Mouse (Mus musculus): ENCODE results near the gene Rora. TPM values are rescaled to one million over a fixed set of nuclear protein-coding genes. Genes with fewer than 3 reads are reported as not detected.

Rora gene
- polyA plus RNA-seq, 1 experiment from 2014 or later, result 12.5 TPM

DNA sequence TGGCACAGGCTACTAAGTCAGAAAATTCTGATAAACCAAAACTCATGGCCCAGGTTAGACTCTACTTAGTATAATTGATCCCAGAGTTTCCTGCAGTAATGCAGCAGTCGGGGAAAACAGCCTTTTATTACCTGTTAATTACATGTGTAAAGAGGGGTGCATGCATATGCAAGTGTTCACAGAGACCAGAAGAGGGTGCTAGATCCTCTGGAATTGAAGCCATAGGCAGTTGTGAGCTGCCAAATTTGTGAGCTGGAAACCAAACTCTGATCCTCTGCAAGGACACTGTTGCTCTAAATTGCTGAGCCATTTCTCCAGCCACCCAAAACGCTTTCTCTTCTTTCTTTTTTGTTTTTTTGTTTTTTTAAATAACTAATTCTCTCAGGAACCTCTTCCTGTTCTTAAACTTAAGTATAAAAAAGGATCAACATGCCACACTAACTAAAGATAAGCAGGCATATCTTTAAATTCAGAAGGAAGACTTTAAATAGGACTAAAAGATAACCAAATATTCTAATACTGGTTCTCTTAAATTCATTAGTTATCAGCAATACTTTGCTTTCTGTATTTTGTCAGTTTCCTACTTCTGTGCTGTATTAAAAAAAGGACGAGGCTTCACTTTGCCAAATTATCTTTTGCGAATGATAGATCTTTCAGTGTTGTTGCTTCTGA is 723.5 kb downstream of the Rora start:
- peaks cover 24% of the 10 kb centered on the region for H3K36me3 ChIP-seq
- no peak overlapping the region for H3K4me3 ChIP-seq
- no peaks in the 10 kb centered on the region for H3K9me3 ChIP-seq
- H3K9ac ChIP-seq, result no peak overlapping the region
- no peak overlapping the region for H3K4me2 ChIP-seq (replicated peaks)
- ATAC-seq (ENCODE audit: insufficient number of reproducible peaks, insufficient read depth, low FRiP score, low TSS enrichment), result no peak
- no peaks in the 10 kb centered on the region for H3K27me3 ChIP-seq
- no peaks in the 10 kb centered on the region for H3K4me1 ChIP-seq
- no peak overlapping the region for H3K27ac ChIP-seq
- 81% methylated on average over 4 of the region's 4 CpGs for WGBS

DNA sequence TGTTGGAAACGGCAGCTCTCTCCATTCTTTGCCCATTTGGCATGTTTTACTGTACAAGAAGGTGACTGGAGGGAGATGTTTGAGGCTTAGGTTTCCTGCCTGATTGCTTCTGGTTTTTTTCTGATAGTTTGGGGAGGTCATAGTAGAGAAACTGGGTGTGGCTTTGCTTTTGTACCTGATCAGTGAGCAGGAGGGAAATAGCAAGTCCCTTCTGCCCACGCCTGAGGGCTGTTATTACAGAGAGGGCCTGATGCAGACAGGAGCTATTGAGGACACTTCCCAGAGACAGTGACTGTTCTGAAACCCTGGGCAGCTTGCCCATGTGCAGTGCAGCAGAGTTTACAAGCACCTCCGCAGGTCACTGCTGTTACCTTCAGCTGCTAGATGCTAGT is 724.1 kb downstream of the Rora start:
- no peak overlapping the region for H3K27ac ChIP-seq
- H3K27me3 ChIP-seq, result no peaks in the 10 kb centered on the region
- no peaks in the 10 kb centered on the region for H3K9me3 ChIP-seq
- H3K4me2 ChIP-seq (replicated peaks), result no peak overlapping the region
- no peak for ATAC-seq (ENCODE audit: insufficient number of reproducible peaks, insufficient read depth, low FRiP score, low TSS enrichment)
- H3K4me1 ChIP-seq, result no peaks in the 10 kb centered on the region
- H3K9ac ChIP-seq, result no peak overlapping the region
- H3K4me3 ChIP-seq, result no peak overlapping the region
- 84% methylated on average over 3 of the region's 3 CpGs for WGBS
- H3K36me3 ChIP-seq, result peaks cover 24% of the 10 kb centered on the region

DNA sequence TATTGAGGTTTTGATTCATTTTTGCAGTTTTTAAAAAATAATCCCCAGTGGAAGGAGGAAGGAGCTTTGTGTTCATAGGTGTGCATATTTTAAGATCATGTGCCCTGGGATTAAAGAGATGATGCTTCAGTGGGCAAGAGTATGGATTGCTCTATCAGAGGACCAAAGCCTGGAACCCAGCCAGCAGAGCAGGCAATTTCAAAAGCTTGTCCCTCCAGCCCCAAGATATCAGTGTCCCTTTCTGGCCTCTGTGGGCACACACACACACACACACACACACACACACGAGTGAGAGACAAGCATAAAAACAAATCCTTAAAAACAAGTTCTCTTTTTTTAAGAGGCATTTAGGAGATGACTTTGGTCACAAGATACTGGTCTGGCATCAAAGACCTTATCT is 727.0 kb downstream of the Rora start:
- Histone ChIP-seq H3K27me3 (no peaks in the 10 kb centered on the region), H3K4me3 (no peak overlapping the region), H3K4me2 (replicated peaks) (no peak overlapping the region), H3K9me3 (no peaks in the 10 kb centered on the region), H3K36me3 (peaks cover 19% of the 10 kb centered on the region), H3K4me1 (peaks cover 4% of the 10 kb centered on the region; the same call in 1 of the 2 replicates), H3K9ac (no peak overlapping the region), H3K27ac (no peak overlapping the region)
- ATAC-seq (ENCODE audit: insufficient number of reproducible peaks, insufficient read depth, low FRiP score, low TSS enrichment), result no peak
- WGBS, result 58% methylated on average over 1 of the region's 1 CpGs

DNA sequence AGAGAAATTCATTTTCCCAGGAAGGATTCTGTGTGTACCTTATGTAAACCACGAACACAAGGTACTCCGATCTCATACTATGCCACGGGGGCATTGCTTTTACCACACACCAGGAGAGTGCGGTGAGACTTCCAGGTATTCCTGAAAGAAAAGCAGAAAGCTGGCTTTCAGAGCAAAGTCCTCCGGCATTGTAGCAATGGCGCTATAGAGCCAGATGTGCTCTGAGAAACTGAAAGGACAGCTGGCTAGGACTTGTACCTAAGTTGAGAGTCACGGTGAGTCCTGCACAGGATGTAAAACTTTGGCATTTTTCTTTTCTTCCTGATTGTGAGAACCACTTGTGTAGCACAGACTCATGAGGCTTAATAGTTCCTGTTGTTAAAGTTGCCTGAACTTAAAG is 728.2 kb downstream of the Rora start:
- Histone ChIP-seq H3K27me3 (no peaks in the 10 kb centered on the region), H3K9me3 (no peaks in the 10 kb centered on the region), H3K9ac (no peak overlapping the region), H3K4me1 (peaks cover 4% of the 10 kb centered on the region; the same call in 1 of the 2 replicates), H3K36me3 (peaks cover 9% of the 10 kb centered on the region), H3K4me3 (no peak overlapping the region), H3K27ac (no peak overlapping the region), H3K4me2 (replicated peaks) (no peak overlapping the region)
- ATAC-seq (ENCODE audit: insufficient number of reproducible peaks, insufficient read depth, low FRiP score, low TSS enrichment), result no peak
- WGBS, result 57% methylated on average over 7 of the region's 7 CpGs

DNA sequence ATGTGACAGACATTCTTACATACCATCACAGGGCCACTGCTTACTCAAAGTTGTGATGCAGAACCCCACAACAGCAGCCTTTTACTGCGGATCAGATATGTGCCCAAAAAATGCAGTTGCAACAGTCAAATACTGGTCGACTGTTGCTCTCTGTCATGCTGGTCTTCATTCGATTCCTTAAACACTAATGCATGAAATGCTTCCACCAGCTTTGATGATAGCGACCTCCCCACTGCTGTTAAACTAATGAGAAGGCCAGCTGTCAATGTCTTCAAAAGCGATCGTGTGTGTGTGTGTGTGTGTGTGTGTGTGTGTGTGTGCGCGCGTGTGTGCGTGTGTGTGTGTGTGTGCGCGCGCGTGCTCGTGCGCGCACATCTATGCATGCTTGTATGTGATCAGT is 730.9 kb downstream of the Rora start:
- no peak overlapping the region for H3K4me2 ChIP-seq (replicated peaks)
- ATAC-seq (ENCODE audit: insufficient number of reproducible peaks, insufficient read depth, low FRiP score, low TSS enrichment), result no peak
- 90% methylated on average over 17 of the region's 17 CpGs for WGBS
- no peaks in the 10 kb centered on the region for H3K36me3 ChIP-seq
- H3K27ac ChIP-seq, result no peak overlapping the region
- no peak overlapping the region for H3K9ac ChIP-seq
- H3K9me3 ChIP-seq, result no peaks in the 10 kb centered on the region
- H3K27me3 ChIP-seq, result no peaks in the 10 kb centered on the region
- peaks cover 4% of the 10 kb centered on the region; the same call in 1 of the 2 replicates for H3K4me1 ChIP-seq
- no peak overlapping the region for H3K4me3 ChIP-seq

DNA sequence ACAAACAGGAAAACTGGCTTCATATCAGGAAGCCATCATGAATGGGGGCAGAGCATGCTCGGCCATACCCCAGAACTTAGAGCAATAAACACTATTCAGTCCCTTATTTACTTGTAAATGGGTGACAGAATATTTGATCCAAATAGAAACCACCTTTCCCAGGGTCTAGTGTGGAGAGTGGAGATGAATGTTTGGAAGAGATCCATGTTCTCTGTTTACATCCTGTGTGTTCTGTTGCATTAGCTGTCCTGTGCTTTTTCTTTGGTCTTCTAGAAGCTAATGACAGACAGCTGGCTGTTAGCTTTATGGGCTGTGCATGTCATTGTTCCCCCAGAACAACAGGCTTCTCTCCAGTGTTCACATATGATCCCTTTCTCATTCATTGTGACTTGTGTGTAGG is 731.3 kb downstream of the Rora start:
- Histone ChIP-seq H3K9ac (no peak overlapping the region), H3K27ac (no peak overlapping the region), H3K4me2 (replicated peaks) (no peak overlapping the region), H3K4me3 (no peak overlapping the region), H3K9me3 (no peaks in the 10 kb centered on the region), H3K36me3 (no peaks in the 10 kb centered on the region), H3K27me3 (no peaks in the 10 kb centered on the region), H3K4me1 (peaks cover 4% of the 10 kb centered on the region; the same call in 1 of the 2 replicates)
- 61% methylated on average over 1 of the region's 1 CpGs for WGBS
- ATAC-seq (ENCODE audit: insufficient number of reproducible peaks, insufficient read depth, low FRiP score, low TSS enrichment), result no peak

DNA sequence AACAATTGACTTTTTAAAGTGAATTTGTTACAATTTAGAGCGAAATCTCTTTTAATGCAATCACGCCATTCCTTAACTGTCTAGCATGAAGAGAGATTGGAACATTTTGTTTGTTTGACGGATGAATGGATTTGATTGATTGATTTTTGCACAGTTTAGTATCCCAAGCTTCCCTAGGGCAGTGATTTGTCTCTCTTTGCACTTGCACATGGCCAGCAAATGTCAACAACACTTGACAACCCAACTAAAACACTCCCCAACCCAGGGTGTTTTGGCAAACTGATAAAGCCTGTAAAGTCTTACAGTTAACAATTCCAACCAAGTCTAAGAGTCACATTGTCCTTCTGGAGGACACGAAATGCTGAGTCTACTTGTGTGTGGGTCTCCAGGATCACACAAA is 733.7 kb downstream of the Rora start:
- H3K4me1 ChIP-seq, result peaks cover 11% of the 10 kb centered on the region; the same call in 1 of the 2 replicates
- H3K27me3 ChIP-seq, result no peaks in the 10 kb centered on the region
- H3K27ac ChIP-seq, result no peak overlapping the region
- no peak overlapping the region for H3K4me3 ChIP-seq
- H3K9ac ChIP-seq, result no peak overlapping the region
- H3K4me2 ChIP-seq (replicated peaks), result no peak overlapping the region
- ATAC-seq (ENCODE audit: insufficient number of reproducible peaks, insufficient read depth, low FRiP score, low TSS enrichment), result no peak
- WGBS, result 84% methylated on average over 4 of the region's 4 CpGs
- H3K9me3 ChIP-seq, result no peaks in the 10 kb centered on the region
- no peaks in the 10 kb centered on the region for H3K36me3 ChIP-seq

DNA sequence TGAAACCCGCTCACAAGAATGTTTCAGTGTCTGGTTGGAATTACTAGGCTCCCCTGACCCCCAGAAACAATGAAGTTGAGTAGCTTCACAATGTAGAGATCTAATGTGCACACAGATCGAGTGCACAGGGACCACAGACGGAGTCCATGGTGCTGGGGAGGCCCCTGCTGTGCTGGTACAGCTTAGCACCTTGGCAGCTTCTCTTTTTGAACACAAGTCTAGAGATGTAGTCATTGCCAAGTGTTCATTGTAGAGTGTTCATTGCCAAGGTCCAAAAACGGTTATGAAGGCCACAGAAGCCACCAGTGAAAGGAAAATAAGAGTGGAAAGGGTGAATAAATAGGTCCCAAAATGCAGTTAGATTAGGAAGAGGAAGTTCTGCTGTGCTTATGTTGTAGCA is 737.0 kb downstream of the Rora start:
- 67% methylated on average over 4 of the region's 4 CpGs for WGBS
- H3K27ac ChIP-seq, result no peak overlapping the region

DNA sequence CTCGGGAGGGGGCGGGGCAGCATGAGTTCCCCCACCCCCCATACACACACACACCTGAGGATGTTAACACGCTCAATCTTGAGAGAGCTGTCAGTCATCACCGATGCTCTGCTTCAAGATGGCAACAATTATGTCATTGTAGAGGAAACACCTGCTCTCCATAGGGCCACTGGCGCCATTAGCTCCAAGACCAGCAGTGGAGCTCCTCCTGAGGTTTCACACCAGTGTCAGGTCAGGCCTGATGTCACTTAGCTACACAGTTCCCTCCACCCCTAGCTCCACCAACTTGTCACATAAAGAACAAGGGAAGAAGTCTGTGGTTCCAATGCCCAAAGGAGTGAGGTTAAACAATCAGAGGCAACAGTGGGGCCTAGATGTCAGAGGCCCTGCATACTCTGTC is 740.6 kb downstream of the Rora start:
- Histone ChIP-seq H3K27me3 (no peaks in the 10 kb centered on the region), H3K4me1 (peaks cover 12% of the 10 kb centered on the region; the same call in 1 of the 2 replicates), H3K4me3 (no peak overlapping the region), H3K27ac (no peak overlapping the region), H3K9ac (no peak overlapping the region), H3K4me2 (replicated peaks) (no peak overlapping the region), H3K9me3 (no peaks in the 10 kb centered on the region), H3K36me3 (no peaks in the 10 kb centered on the region)
- 82% methylated on average over 5 of the region's 5 CpGs for WGBS
- ATAC-seq (ENCODE audit: insufficient number of reproducible peaks, insufficient read depth, low FRiP score, low TSS enrichment), result no peak

More for the DNA sequence above, 737.0 kb downstream of the Rora start:
- H3K36me3 ChIP-seq, result no peaks in the 10 kb centered on the region
- no peak overlapping the region for H3K4me3 ChIP-seq
- H3K4me2 ChIP-seq (replicated peaks), result no peak overlapping the region
- no peaks in the 10 kb centered on the region for H3K9me3 ChIP-seq
- ATAC-seq (ENCODE audit: insufficient number of reproducible peaks, insufficient read depth, low FRiP score, low TSS enrichment), result no peak
- H3K27me3 ChIP-seq, result no peaks in the 10 kb centered on the region
- peaks cover 7% of the 10 kb centered on the region; the same call in 1 of the 2 replicates for H3K4me1 ChIP-seq
- no peak overlapping the region for H3K9ac ChIP-seq

DNA sequence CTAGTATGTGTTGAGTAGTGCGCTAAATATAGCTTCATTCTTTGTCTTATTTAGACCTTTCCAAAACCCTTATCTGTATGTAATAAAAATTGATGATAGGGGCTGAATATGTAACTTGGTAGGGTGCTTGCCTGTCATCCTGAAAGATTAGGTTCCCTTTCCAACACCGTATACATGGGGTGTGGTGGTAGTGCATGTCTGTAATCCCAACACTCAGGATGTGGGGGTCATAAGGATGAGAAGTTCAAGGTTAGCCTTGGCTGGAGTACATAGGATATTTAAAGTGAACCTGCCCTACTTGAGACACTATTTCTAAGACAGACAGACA is 743.8 kb downstream of the Rora start:
- no peaks in the 10 kb centered on the region for H3K36me3 ChIP-seq
- peak overlapping the region; percentile 76 for H3K4me2 ChIP-seq (replicated peaks)
- 61% methylated on average over 2 of the region's 2 CpGs for WGBS
- peak overlapping the region; percentile 70 for H3K4me3 ChIP-seq
- H3K27ac ChIP-seq, result peak overlapping the region; percentile 94
- ATAC-seq (ENCODE audit: insufficient number of reproducible peaks, insufficient read depth, low FRiP score, low TSS enrichment), result 0 out of 2 replicates have a peak, but pooled peaks have one; percentile 41
- no peaks in the 10 kb centered on the region for H3K9me3 ChIP-seq
- H3K4me1 ChIP-seq, result peaks cover 5% of the 10 kb centered on the region; the same call in 1 of the 2 replicates
- peak overlapping the region; percentile 86; the same call in 1 of the 2 replicates for H3K9ac ChIP-seq
- H3K27me3 ChIP-seq, result no peaks in the 10 kb centered on the region

DNA sequence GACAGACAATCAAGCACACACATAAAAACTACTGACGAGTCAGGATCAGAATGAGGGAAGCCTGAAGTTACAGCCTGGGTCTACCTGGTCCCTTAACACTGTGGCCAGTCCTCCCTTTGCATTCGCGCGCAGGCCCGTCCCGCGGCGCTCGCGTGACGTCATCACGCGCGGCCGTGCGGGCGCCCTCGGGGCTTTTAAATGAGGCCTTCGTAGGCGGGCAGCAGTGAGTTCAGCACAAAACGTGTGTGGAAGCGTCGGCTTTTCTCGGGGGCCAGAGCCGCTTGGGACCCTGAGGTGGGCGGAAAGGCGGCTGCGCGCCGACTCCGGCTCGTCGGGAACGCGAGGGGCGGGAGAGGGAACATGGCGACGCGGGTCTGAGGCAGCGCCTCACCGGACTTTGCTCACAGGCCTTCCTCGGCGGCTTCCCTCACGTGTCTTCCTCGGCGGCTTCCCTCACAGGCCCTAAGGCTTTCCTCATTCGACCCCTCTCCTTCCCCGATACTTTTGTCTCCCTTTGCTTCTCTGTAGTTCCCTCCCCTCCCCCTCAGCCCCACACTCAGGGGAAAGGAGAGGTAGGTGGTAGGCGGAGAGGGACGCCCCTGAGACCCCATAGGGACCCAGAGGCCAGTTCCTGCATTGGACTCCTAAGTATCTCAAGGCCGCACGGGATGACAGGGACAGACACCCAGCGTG is 744.3 kb downstream of the Rora start, which contains the start of gene Ice2:
TSS of gene Ice2 (plus strand) at position 147 of the 693 bp plus-strand sequence.
- Histone ChIP-seq H3K36me3 (no peaks in the 10 kb centered on the region), H3K27ac (peak within 1 kb of the TSS; percentile 94), H3K4me1 (peaks cover 5% of the 10 kb centered on the region; the same call in 1 of the 2 replicates), H3K27me3 (no peaks in the 10 kb centered on the region), H3K9me3 (no peaks in the 10 kb centered on the region), H3K4me3 (peak within 1 kb of the TSS; percentile 70), H3K4me2 (replicated peaks) (peak within 1 kb of the TSS; percentile 76), H3K9ac (peak within 1 kb of the TSS; percentile 86)
- peak; percentile 77 for ATAC-seq (ENCODE audit: insufficient number of reproducible peaks, insufficient read depth, low FRiP score, low TSS enrichment)
- WGBS, result under 1% methylated on average over 53 of the region's 53 CpGs

DNA sequence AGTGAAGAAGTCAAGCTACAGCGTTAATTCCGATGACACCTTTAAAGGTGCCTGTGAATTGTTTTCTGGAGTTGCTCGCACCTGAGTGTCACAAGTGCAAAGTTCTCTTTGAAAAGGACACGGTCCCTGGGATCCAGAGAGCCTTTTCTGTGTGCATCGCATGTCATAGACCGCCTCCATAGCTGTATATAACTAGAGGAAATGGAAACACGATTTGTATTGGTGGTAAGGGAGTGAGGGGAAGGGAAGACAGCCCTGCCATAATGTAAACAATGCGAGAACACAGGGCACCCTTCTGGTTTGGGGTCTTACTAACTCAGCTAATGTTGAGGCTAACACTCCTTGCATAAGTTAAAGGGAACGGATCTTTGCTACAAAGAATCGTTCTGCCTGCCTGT is 744.9 kb downstream of the Rora start:
- WGBS, result 18% methylated on average over 10 of the region's 10 CpGs
- Histone ChIP-seq H3K27me3 (no peaks in the 10 kb centered on the region), H3K36me3 (no peaks in the 10 kb centered on the region), H3K27ac (peak overlapping the region; percentile 94), H3K4me3 (peak overlapping the region; percentile 70), H3K9me3 (no peaks in the 10 kb centered on the region), H3K9ac (peak overlapping the region; percentile 86), H3K4me2 (replicated peaks) (peak overlapping the region; percentile 76), H3K4me1 (peaks cover 5% of the 10 kb centered on the region; the same call in 1 of the 2 replicates)
- ATAC-seq (ENCODE audit: insufficient number of reproducible peaks, insufficient read depth, low FRiP score, low TSS enrichment), result no peak
